Mouse (Mus musculus): ENCODE measurements around the gene Anapc16. TPM values are rescaled to one million over a fixed set of nuclear protein-coding genes. Genes with fewer than 3 reads are reported as not detected.
A peak's percentile ranks its signal among the peaks of the same experiment; 100 is the strongest.
"Not testable (repeated sequence)": the region's sequence is repeated elsewhere in the genome, so short reads cannot be mapped to it uniquely, and the experiment has no call there.

Anapc16 gene
- polyA plus RNA-seq, 1 experiment, result 101 TPM

DNA sequence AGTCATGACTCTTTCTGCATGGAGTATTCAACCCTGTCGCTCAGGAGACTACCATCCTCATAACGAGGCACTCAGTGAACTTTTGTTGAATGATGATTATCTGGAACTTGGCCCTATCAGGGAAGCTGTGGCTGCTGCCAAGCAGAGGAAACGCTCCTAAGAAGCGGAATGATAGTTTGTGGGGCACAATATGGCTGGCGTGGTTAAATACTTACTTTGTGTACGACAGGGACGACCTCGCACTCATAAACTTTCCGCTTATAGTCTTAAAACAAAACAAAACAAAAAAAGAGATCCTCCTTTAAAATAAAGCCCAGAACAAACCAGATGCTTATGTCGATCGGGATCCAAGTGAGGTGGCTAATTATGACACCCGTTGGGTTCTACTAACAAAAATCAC, 732 bp downstream of the Anapc16 start:
- DNase-seq (ENCODE audit: extremely low spot score in 1 of 2, low spot score in 1 of 2), result no peak

GRCm38 (mm10) chr10:60001663-60002062, 1.3 kb downstream of the Anapc16 start:
- not testable (repeated sequence) for DNase-seq (ENCODE audit: extremely low spot score in 1 of 2, low spot score in 1 of 2)

- DNase-seq (ENCODE audit: extremely low spot score in 1 of 2, low spot score in 1 of 2), result no peak
These were observed 3.9 kb downstream of the Anapc16 start for GRCm38 (mm10) chr10:59999057-59999456.

DNA sequence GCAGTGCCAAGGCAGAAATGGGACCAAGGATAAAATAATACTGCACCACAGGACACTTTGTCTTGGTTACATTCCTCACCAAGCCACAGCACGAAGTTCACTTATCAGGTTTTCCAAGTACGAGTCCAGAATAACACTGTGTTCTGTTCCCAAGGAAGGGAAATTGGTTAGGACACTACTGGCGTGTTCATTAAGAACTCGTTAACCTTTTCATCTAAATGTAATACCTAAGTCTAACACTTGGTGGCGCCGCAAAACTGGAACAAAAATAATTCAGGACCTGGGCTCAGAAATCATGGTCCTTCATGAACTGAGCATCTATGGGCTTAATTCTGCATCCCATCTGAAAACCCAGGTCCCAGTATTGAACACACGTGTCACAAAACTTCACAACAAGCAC, 5.3 kb downstream of the Anapc16 start:
- peak in 1 of 2 experiments; percentile 90 for DNase-seq (ENCODE audit: extremely low spot score in 1 of 2, low spot score in 1 of 2)

- DNase-seq (ENCODE audit: extremely low spot score in 1 of 2, low spot score in 1 of 2), result no peak
These were observed 7.0 kb downstream of the Anapc16 start for GRCm38 (mm10) chr10:59995889-59996288.

GRCm38 (mm10) chr10:59993813-59994212, 9.1 kb downstream of the Anapc16 start:
- not testable (repeated sequence) for DNase-seq (ENCODE audit: extremely low spot score in 1 of 2, low spot score in 1 of 2)

- no peak for DNase-seq (ENCODE audit: extremely low spot score in 1 of 2, low spot score in 1 of 2)
These were observed 10.9 kb downstream of the Anapc16 start for GRCm38 (mm10) chr10:59992024-59992423.

- DNase-seq (ENCODE audit: extremely low spot score in 1 of 2, low spot score in 1 of 2), result no peak
These were observed 11.6 kb downstream of the Anapc16 start for GRCm38 (mm10) chr10:59991262-59991880.

- DNase-seq (ENCODE audit: extremely low spot score in 1 of 2, low spot score in 1 of 2), result no peak
These were observed 12.5 kb downstream of the Anapc16 start for GRCm38 (mm10) chr10:59990393-59990792.

DNA sequence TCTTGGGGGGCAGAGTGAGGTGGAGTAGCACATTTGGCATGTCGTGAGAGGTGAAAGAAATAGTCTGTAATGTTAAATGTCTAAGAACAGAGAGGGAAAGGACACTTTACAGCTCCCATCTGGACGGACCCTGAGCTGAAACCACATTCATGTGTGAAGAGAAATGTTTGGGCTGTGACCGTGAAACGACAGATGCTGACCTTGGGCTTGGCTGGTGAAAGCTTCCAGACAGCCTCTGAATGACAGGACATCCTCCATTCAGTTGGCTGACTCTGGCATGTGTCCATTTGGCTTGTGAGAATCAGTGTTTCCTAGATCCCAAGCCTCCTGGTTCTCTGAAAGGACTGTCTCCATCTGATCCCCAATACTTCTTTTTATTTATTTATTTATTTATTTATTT, 14.9 kb downstream of the Anapc16 start:
- no peak for DNase-seq (ENCODE audit: extremely low spot score in 1 of 2, low spot score in 1 of 2)

DNA sequence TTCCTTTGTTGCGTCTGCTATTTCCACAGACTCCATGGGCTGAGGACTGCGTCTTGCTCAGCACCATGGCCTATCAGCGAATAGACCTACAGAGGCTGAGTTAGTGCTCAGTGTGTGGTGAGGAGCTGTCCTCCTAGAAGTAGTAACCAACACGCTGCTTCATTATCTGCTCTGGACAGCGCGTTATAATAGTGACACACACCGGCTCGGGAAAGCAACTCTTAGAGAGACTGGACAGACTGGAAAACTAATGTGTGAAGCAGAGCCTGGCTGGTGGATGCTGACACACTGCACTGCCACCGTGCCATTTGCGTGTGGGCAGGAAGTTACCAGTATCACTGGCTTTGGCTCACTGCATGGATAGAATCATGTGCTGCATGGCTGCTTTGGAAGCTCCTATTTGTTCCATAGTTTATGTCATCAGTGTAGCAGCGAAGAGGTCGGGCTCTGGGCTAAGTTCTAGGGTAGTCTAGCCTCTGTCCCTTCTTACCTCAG, 20.5 kb downstream of the Anapc16 start:
- DNase-seq (ENCODE audit: extremely low spot score in 1 of 2, low spot score in 1 of 2), result no peak

- no peak for DNase-seq (ENCODE audit: extremely low spot score in 1 of 2, low spot score in 1 of 2)
These were observed 21.1 kb downstream of the Anapc16 start for GRCm38 (mm10) chr10:59981792-59982191.

DNA sequence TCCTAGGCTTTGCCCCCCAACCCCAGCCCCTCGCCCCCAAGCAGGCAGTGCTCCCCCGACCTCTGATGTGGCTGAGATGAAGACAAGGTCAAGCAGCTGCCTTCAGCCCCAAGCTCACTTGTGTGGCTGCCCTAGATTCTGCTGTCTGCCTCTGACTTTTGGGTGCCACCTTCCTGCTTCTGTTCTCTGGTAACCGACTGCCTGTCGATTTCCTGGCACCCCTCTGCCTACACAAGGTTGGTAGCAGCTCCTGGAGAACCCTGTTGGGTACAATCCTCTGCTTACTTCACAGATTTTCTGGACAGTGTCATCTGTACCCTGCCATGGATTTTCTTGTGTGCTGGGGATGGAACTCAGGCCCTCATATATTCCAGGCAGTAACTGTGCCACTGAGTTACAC, 21.6 kb downstream of the Anapc16 start:
- no peak for DNase-seq (ENCODE audit: extremely low spot score in 1 of 2, low spot score in 1 of 2)

- no peak for DNase-seq (ENCODE audit: extremely low spot score in 1 of 2, low spot score in 1 of 2)
These were observed 22.1 kb downstream of the Anapc16 start for GRCm38 (mm10) chr10:59980815-59981244.

- no peak for DNase-seq (ENCODE audit: extremely low spot score in 1 of 2, low spot score in 1 of 2)
These were observed 23.8 kb downstream of the Anapc16 start for GRCm38 (mm10) chr10:59978873-59979743.

GRCm38 (mm10) chr10:59978401-59978800, 24.5 kb downstream of the Anapc16 start:
- DNase-seq (ENCODE audit: extremely low spot score in 1 of 2, low spot score in 1 of 2), result no peak

- no peak for DNase-seq (ENCODE audit: extremely low spot score in 1 of 2, low spot score in 1 of 2)
These were observed 25.1 kb downstream of the Anapc16 start for GRCm38 (mm10) chr10:59977715-59978343.

- no peak for DNase-seq (ENCODE audit: extremely low spot score in 1 of 2, low spot score in 1 of 2)
These were observed 25.8 kb downstream of the Anapc16 start for GRCm38 (mm10) chr10:59977141-59977540.

DNA sequence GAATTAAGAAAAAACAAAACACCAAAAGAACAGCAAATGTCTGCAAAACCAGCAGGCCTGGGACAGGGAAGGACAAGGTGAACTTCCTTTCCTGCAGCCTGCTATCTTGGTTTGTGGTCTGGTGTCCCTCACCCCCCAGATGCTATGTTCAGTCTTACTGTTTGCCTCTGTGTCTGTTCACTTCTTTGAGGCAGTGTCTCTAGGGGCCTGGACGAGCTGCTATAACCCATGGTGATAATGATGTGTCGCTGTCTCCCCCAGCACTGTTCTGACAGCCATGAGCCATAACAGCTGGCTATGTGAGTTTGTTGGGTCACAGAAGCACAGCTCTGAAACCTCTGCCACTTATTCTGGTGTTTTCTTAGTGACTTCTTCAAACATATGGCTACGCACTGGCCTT, 28.1 kb downstream of the Anapc16 start:
- DNase-seq (ENCODE audit: extremely low spot score in 1 of 2, low spot score in 1 of 2), result no peak

DNA sequence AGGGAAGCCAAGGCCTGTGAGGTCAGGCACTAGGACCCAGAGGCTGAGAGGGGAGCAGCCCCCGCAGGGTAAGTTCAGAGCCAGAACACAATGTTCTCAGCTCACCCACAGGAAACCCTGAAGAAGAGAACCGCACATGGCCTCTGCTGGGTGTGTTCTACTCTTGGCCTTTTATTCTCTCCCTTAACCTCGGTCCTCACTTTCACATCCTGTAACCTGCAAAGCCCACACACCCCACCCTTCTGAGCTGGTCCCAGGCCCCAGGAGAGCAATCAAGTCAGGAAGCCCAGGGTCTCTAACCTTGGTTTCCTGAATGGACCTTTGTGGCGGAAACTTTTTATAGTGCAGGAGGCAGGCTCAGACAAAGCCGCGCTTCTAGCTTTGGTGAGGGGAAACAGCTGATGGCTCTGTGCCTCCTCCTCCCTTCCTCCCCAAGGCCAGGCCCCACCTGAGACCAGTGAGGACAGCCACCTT, 28.7 kb downstream of the Anapc16 start:
- DNase-seq (ENCODE audit: extremely low spot score in 1 of 2, low spot score in 1 of 2), result peak in 1 of 2 experiments; percentile 56

- DNase-seq (ENCODE audit: extremely low spot score in 1 of 2, low spot score in 1 of 2), result no peak
These were observed 29.5 kb downstream of the Anapc16 start for GRCm38 (mm10) chr10:59973400-59973799.
